Comparison of ENCODE assay signal across 22 mouse cellular contexts in genomic region chr3:55750445-55751065, GRCm38 (mm10). TPM values are rescaled to one million over a fixed set of nuclear protein-coding genes. Genes with fewer than 3 reads are reported as not detected.
DNase-seq lines count a peak whose midpoint lies in the region; ATAC-seq and TF ChIP-seq lines count a peak whose summit lies in the region.
"Had no signal": no experiment of that assay in that cellular context is flagged by ENCODE, and none has a peak within 500 bp of the region (broad histone marks: within the 10 kb centered on the region; RNA-seq: fewer than 3 reads in every experiment).

No protein-coding gene starts in this region.

- H3K27ac ChIP-seq in forebrain, postnatal 0 days (ENCODE audit: low read depth, low read length) = peak overlapping the region; percentile 24
- no peak overlapping the region for H3K27ac ChIP-seq in forebrain, embryonic 15.5 days (replicated peaks)
- peak overlapping the region; percentile 78 for H3K27ac ChIP-seq in hindbrain, embryonic 15.5 days (replicated peaks)
- peak overlapping the region; percentile 87 for H3K27ac ChIP-seq in neural tube, embryonic 13.5 days (replicated peaks)
- no peak overlapping the region for H3K27ac ChIP-seq in kidney, adult 2 months (ENCODE audit: insufficient read depth, low read depth, low read length)
- H3K27ac ChIP-seq: embryonic facial prominence, embryonic 15.5 days; left cerebral cortex, adult 2 months; limb, embryonic 13.5 days; macrophage had no signal

- no peak for DNase-seq in forebrain, postnatal 0 days
- peak; percentile 34 for DNase-seq in brain, adult 2 months (ENCODE audit: low read depth, low spot score)
- no peak for DNase-seq in kidney, adult 9 months
- DNase-seq in kidney, adult 2 months = no peak
- DNase-seq: adrenal gland, postnatal 36 days; B cell, adult 2 months; cerebellum, adult 11-12 months; heart, postnatal 10 days; kidney, postnatal 4 days; liver, postnatal 0 days; thymus, postnatal 4 days had no signal

- no peak for TF ChIP-seq CTCF in forebrain, postnatal 0 days (IDR thresholded peaks at IDR 0.05; ENCODE audit: low read depth)
- TF ChIP-seq CTCF in kidney, adult 2 months (conservative IDR thresholded peaks at IDR 0.05; ENCODE audit: insufficient read depth, insufficient read length, low read depth, low read length) = no peak

- peaks cover 8% of the 10 kb centered on the region; the same call in 1 of the 2 replicates for H3K4me1 ChIP-seq in forebrain, postnatal 0 days (ENCODE audit: insufficient read depth)
- H3K4me1 ChIP-seq in forebrain, embryonic 15.5 days = peaks cover 24% of the 10 kb centered on the region
- H3K4me1 ChIP-seq in hindbrain, embryonic 15.5 days (replicated peaks) = peaks cover 44% of the 10 kb centered on the region
- H3K4me1 ChIP-seq in neural tube, embryonic 13.5 days (replicated peaks) = peaks cover 28% of the 10 kb centered on the region
- no peaks in the 10 kb centered on the region for H3K4me1 ChIP-seq in kidney, adult 2 months (ENCODE audit: control insufficient read depth, insufficient read depth, low read length)

- H3K36me3 ChIP-seq in forebrain, postnatal 0 days (ENCODE audit: insufficient read depth) = no peaks in the 10 kb centered on the region
- no peaks in the 10 kb centered on the region for H3K36me3 ChIP-seq in forebrain, embryonic 15.5 days
- H3K36me3 ChIP-seq in hindbrain, embryonic 15.5 days = no peaks in the 10 kb centered on the region
- H3K36me3 ChIP-seq in neural tube, embryonic 13.5 days = no peaks in the 10 kb centered on the region
- H3K36me3 ChIP-seq in kidney, adult 2 months (ENCODE audit: control insufficient read depth, insufficient read depth, low read length) = no peaks in the 10 kb centered on the region
- H3K36me3 ChIP-seq: embryonic facial prominence, embryonic 15.5 days; limb, embryonic 13.5 days had no signal

- WGBS in forebrain, postnatal 0 days = 47% methylated on average over 11 of the region's 11 CpGs
- WGBS in forebrain, embryonic 15.5 days = 53% methylated on average over 11 of the region's 11 CpGs
- 32% methylated on average over 11 of the region's 11 CpGs for WGBS in hindbrain, embryonic 15.5 days
- WGBS in neural tube, embryonic 13.5 days = 40% methylated on average over 11 of the region's 11 CpGs
- 78% methylated on average over 11 of the region's 11 CpGs for WGBS in kidney, adult 2 months

- no peaks in the 10 kb centered on the region for H3K9me3 ChIP-seq in forebrain, postnatal 0 days (ENCODE audit: low read length)
- no peaks in the 10 kb centered on the region for H3K9me3 ChIP-seq in forebrain, embryonic 15.5 days
- H3K9me3 ChIP-seq in hindbrain, embryonic 15.5 days = no peaks in the 10 kb centered on the region
- no peaks in the 10 kb centered on the region for H3K9me3 ChIP-seq in neural tube, embryonic 13.5 days
- H3K9me3 ChIP-seq: embryonic facial prominence, embryonic 15.5 days; limb, embryonic 13.5 days had no signal

- no peaks in the 10 kb centered on the region for H3K27me3 ChIP-seq in forebrain, postnatal 0 days (ENCODE audit: insufficient read depth, low read length)
- peaks cover 37% of the 10 kb centered on the region for H3K27me3 ChIP-seq in forebrain, embryonic 15.5 days
- no peaks in the 10 kb centered on the region for H3K27me3 ChIP-seq in hindbrain, embryonic 15.5 days
- H3K27me3 ChIP-seq in neural tube, embryonic 13.5 days = no peaks in the 10 kb centered on the region
- H3K27me3 ChIP-seq in kidney, adult 2 months (replicated peaks; ENCODE audit: control insufficient read depth, insufficient read depth, low read length) = no peaks in the 10 kb centered on the region
- H3K27me3 ChIP-seq: embryonic facial prominence, embryonic 15.5 days; limb, embryonic 13.5 days had no signal

- ATAC-seq in forebrain, postnatal 0 days = no peak
- no peak for ATAC-seq in forebrain, embryonic 15.5 days (replicated peaks)
- peak; percentile 71 for ATAC-seq in hindbrain, embryonic 15.5 days (ENCODE audit: low FRiP score, low read depth)
- peak; percentile 33; the same call in 1 of the 2 replicates for ATAC-seq in neural tube, embryonic 13.5 days (ENCODE audit: low read depth)
- ATAC-seq: intestine, embryonic 16.5 days; liver, postnatal 0 days had no signal

- no peak overlapping the region for H3K9ac ChIP-seq in forebrain, postnatal 0 days
- H3K9ac ChIP-seq in forebrain, embryonic 15.5 days (replicated peaks) = no peak overlapping the region
- peak overlapping the region; percentile 11; the same call in 1 of the 2 replicates for H3K9ac ChIP-seq in hindbrain, embryonic 15.5 days
- H3K9ac ChIP-seq in neural tube, embryonic 13.5 days = no peak overlapping the region
- H3K9ac ChIP-seq: embryonic facial prominence, embryonic 15.5 days; limb, embryonic 13.5 days; liver, postnatal 0 days had no signal

- H3K4me3 ChIP-seq in forebrain, postnatal 0 days (ENCODE audit: low read depth, low read length) = no peak overlapping the region
- H3K4me3 ChIP-seq in forebrain, embryonic 15.5 days = no peak overlapping the region
- H3K4me3 ChIP-seq in hindbrain, embryonic 15.5 days = no peak overlapping the region
- H3K4me3 ChIP-seq in neural tube, embryonic 13.5 days = no peak overlapping the region
- no peak overlapping the region for H3K4me3 ChIP-seq in kidney, adult 2 months (ENCODE audit: insufficient read depth, low read depth, low read length)
- H3K4me3 ChIP-seq: embryonic facial prominence, embryonic 15.5 days; left cerebral cortex, adult 2 months; limb, embryonic 13.5 days; myocyte had no signal

- TF ChIP-seq POLR2A in kidney, adult 2 months (IDR thresholded peaks at IDR 0.05; ENCODE audit: low read depth, low read length) = no peak

- H3K4me2 ChIP-seq in forebrain, postnatal 0 days (ENCODE audit: low read depth) = no peak overlapping the region
- no peak overlapping the region for H3K4me2 ChIP-seq in forebrain, embryonic 15.5 days (replicated peaks)
- no peak overlapping the region for H3K4me2 ChIP-seq in hindbrain, embryonic 15.5 days
- H3K4me2 ChIP-seq in neural tube, embryonic 13.5 days = no peak overlapping the region
- H3K4me2 ChIP-seq: embryonic facial prominence, embryonic 15.5 days; limb, embryonic 13.5 days had no signal

RNA-seq across cellular contexts. Expression of gene Mab21l1, which starts 31.8 kb away (rescaled TPM):
- 8.9 and 16.9 TPM in 2 replicates for total RNA-seq in forebrain, postnatal 0 days (2014; rRNA removed)
- polyA plus RNA-seq in forebrain, postnatal 0 days (2015; fragmentation: Nextera tagmentation; extraction: Ambion mirVana) = 10.0 and 13.5 TPM in 2 replicates
- 16.8 and 17.8 TPM in 2 replicates for polyA plus RNA-seq in forebrain, embryonic 15.5 days (2015; fragmentation: Nextera tagmentation; extraction: Ambion mirVana)
- polyA plus RNA-seq in hindbrain, embryonic 15.5 days (2015; fragmentation: Nextera tagmentation; extraction: Ambion mirVana) = 169 and 177 TPM in 2 replicates
- polyA plus RNA-seq in neural tube, embryonic 13.5 days (2015; fragmentation: Nextera tagmentation; extraction: Ambion mirVana) = 80.7 and 96.6 TPM in 2 replicates
- polyA plus RNA-seq in kidney, adult 2 months (2012; rRNA removed) = 0.05 and 0.08 TPM in 2 replicates
- polyA plus RNA-seq: liver, postnatal 0 days; macrophage; spleen, adult 2 months; testis, adult 2 months had no signal

Comparison
In these comparisons a context has a peak if more than half of its experiments do, and no peak if none do; other contexts are left out.
1. H3K27ac ChIP-seq: peak in forebrain, postnatal 0 days (single experiment), hindbrain, embryonic 15.5 days (single experiment) and neural tube, embryonic 13.5 days (single experiment); none in forebrain, embryonic 15.5 days (single experiment) and kidney, adult 2 months (single experiment).
2. ATAC-seq: peak in hindbrain, embryonic 15.5 days (single experiment) and neural tube, embryonic 13.5 days (single experiment); none in forebrain, postnatal 0 days (single experiment) and forebrain, embryonic 15.5 days (single experiment).
3. RNA of gene Mab21l1, which starts 31.8 kb away (polyA plus RNA-seq): 169 to 177 TPM in hindbrain, embryonic 15.5 days, 80.7 to 96.6 TPM in neural tube, embryonic 13.5 days, 16.8 to 17.8 TPM in forebrain, embryonic 15.5 days and 10.0 to 13.5 TPM in forebrain, postnatal 0 days; 0.05 to 0.08 TPM in kidney, adult 2 months; every median in the first group is over 10 times any median in the second.